Mouse (Mus musculus) midbrain, embryonic 10.5 days (tissue): ENCODE results near the gene Cfap161. TPM values are rescaled to one million over a fixed set of nuclear protein-coding genes. Genes with fewer than 3 reads are reported as not detected.

ENCODE experiments used
- DNase-seq: peaks from one replicate; pipeline ENCODE4 v3.0.0-alpha.2; 2017; ENCODE audit warnings: low spot score
- H3K27ac ChIP-seq: fragments of 300-500 bp; sonication (generic); replicated peaks from 2 replicates; pipeline ENCODE4 v1.5.1; 2016; ENCODE audit warnings: mild to moderate bottlenecking
- H3K27me3 ChIP-seq: fragments of 300-500 bp; sonication (generic); 2 replicates; pipeline ENCODE4 v1.6.1; 2016; ENCODE audit warnings: low read depth, mild to moderate bottlenecking; ENCODE audit not compliant: poor library complexity, severe bottlenecking
- H3K36me3 ChIP-seq: fragments of 300-500 bp; sonication (generic); 2 replicates; pipeline ENCODE4 v1.6.1; 2016; ENCODE audit warnings: mild to moderate bottlenecking, moderate library complexity
- H3K4me1 ChIP-seq: fragments of 300-500 bp; sonication (generic); 2 replicates; pipeline ENCODE4 v1.6.1; 2016
- H3K4me3 ChIP-seq: fragments of 300-500 bp; sonication (generic); 2 replicates; pipeline ENCODE4 v1.5.1; 2016; ENCODE audit warnings: mild to moderate bottlenecking, moderate library complexity
- H3K9me3 ChIP-seq: fragments of 300-500 bp; sonication (generic); replicated peaks from 2 replicates; pipeline ENCODE4 v1.6.1; 2016; ENCODE audit warnings: mild to moderate bottlenecking
- WGBS: fragments of 180-500 bp; shearing (Covaris S2); methylation state at CpG from one replicate; pipeline ENCODE4 v1.1.7; 2016; 5-methylcytosine and 5-hydroxymethylcytosine counted together
- polyA plus RNA-seq: library from polyadenylated mRNA; unstranded; fragments of >200 nt; fragmentation: Nextera tagmentation; extraction: Ambion mirVana; gene quantifications from 2 replicates; pipeline ENCODE4 v1.2.1, GENCODE M21; 2016

Cfap161 gene
- polyA plus RNA-seq, 1 experiment from 2014 or later: 0.09 TPM

DNA sequence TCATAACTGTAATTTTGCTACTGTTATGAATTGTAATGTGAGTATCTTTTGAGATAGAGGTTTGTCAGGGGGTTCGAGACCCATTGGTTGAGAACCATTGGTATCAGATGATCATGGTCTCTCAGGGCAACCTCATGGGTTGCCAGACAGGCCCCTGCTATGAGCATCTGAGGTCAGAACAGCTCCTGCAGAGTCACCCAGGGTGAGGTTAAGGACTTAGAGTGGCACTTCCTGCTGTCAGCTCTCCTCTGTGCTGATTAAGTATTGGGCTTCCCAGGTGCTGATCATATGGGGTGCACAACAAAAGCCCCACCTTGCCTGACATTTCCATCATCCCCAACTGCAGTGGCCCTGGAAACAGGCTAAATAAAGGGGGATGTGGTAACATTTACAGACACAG, 46.3 kb downstream of the Cfap161 start:
- peaks cover 4% of the 10 kb centered on the region; the same call in 1 of the 2 replicates for H3K27me3 ChIP-seq
- WGBS: 94% methylated on average over 1 of the region's 1 CpGs

DNA sequence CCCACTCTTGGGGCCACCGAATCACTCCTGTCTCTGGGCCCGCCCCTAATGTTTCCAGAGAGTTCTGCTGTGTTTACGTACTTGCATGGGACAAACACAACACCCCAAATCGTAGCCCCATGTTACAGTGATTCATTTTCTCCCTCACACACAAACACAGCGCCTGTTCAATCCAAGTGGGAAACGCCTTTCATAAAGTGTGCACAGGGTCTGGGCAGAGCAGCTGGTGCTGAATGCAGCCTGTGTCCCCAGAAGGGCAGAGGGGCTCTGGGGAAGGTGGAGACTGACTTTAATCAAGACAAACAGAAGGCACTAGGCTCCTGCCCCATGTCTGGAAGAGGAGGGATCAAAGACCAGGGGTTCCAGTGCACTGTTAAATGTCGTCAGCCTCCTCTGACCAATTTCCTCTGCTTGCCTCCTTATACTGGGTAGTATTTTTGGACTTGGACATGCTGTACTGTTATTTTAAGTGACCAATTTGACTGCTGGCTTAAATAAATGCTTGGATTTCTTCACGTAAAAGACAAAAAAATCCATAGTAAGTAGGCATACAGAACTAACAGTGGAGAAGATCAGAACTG, 48.5 kb downstream of the Cfap161 start:
- Histone ChIP-seq H3K4me1 (peaks cover 14% of the 10 kb centered on the region), H3K4me3 (no peak overlapping the region), H3K36me3 (no peaks in the 10 kb centered on the region), H3K27ac (0 out of 2 replicates have a peak overlapping the region, but pooled peaks have one; percentile 30), H3K27me3 (peaks cover 4% of the 10 kb centered on the region; the same call in 1 of the 2 replicates), H3K9me3 (no peaks in the 10 kb centered on the region)
- no peak for DNase-seq
- 72% methylated on average over 8 of the region's 8 CpGs for WGBS

More for the DNA sequence above, 46.3 kb downstream of the Cfap161 start:
- Histone ChIP-seq H3K27ac (no peak overlapping the region), H3K4me1 (peaks cover 14% of the 10 kb centered on the region), H3K9me3 (no peaks in the 10 kb centered on the region), H3K4me3 (no peak overlapping the region), H3K36me3 (no peaks in the 10 kb centered on the region)
- DNase-seq: no peak

GRCm38 (mm10) chr7:83745413-83746106, 49.1 kb downstream of the Cfap161 start, which contains the start of gene Il16:
Il16 (minus strand) TSS chr7:83745726.
- Histone ChIP-seq H3K9me3 (no peaks in the 10 kb centered on the region), H3K27me3 (peaks cover 4% of the 10 kb centered on the region; the same call in 1 of the 2 replicates), H3K4me3 (no peak within 1 kb of the TSS), H3K36me3 (no peaks in the 10 kb centered on the region), H3K4me1 (peaks cover 14% of the 10 kb centered on the region), H3K27ac (0 out of 2 replicates have a peak within 1 kb of the TSS, but pooled peaks have one; percentile 30)
- no peak for DNase-seq
- 52% methylated on average over 20 of the region's 20 CpGs for WGBS

- Histone ChIP-seq H3K4me1 (peaks cover 14% of the 10 kb centered on the region), H3K27me3 (peaks cover 4% of the 10 kb centered on the region; the same call in 1 of the 2 replicates), H3K4me3 (no peak overlapping the region), H3K9me3 (no peaks in the 10 kb centered on the region), H3K27ac (no peak overlapping the region), H3K36me3 (no peaks in the 10 kb centered on the region)
- no peak for DNase-seq
- 86% methylated on average over 9 of the region's 9 CpGs for WGBS
Observed at GRCm38 (mm10) chr7:83745065-83745412, 49.6 kb downstream of the Cfap161 start.

DNA sequence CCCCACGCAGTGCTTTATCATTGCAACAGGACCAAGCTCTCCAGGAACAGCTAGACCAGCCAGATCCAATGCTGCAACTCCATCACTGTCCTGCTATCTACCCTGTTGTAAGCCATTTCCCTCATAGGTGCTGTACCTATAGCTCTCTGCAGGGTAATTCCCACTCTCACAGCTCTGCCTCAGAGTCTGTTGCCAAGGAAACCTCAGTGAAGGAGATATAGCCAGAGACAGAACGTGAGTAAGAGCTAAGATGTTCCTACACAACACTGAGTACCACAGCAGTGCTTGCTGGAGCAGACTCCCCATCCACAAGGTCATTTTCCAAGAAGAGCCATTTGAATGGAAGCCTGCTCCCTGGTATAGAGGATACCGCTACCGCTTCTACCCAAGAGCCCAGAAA, 50.4 kb downstream of the Cfap161 start:
- Histone ChIP-seq H3K27ac (no peak overlapping the region), H3K4me1 (peaks cover 18% of the 10 kb centered on the region), H3K4me3 (no peak overlapping the region), H3K36me3 (no peaks in the 10 kb centered on the region), H3K27me3 (peaks cover 4% of the 10 kb centered on the region; the same call in 1 of the 2 replicates), H3K9me3 (no peaks in the 10 kb centered on the region)
- 86% methylated on average over 4 of the region's 4 CpGs for WGBS
- no peak for DNase-seq

- WGBS: 63% methylated on average over 3 of the region's 3 CpGs
- no peak for DNase-seq
- H3K4me1 ChIP-seq: peaks cover 18% of the 10 kb centered on the region
- H3K9me3 ChIP-seq: no peaks in the 10 kb centered on the region
- H3K36me3 ChIP-seq: no peaks in the 10 kb centered on the region
- no peak overlapping the region for H3K27ac ChIP-seq
- H3K27me3 ChIP-seq: peaks cover 4% of the 10 kb centered on the region; the same call in 1 of the 2 replicates
- H3K4me3 ChIP-seq: no peak overlapping the region
Observed at GRCm38 (mm10) chr7:83742690-83743089, 52.0 kb downstream of the Cfap161 start.

- H3K27me3 ChIP-seq: peaks cover 4% of the 10 kb centered on the region; the same call in 1 of the 2 replicates
- H3K9me3 ChIP-seq: no peaks in the 10 kb centered on the region
- no peaks in the 10 kb centered on the region for H3K36me3 ChIP-seq
- WGBS: 76% methylated on average over 2 of the region's 2 CpGs
- no peak for DNase-seq
- no peak overlapping the region for H3K27ac ChIP-seq
- peaks cover 18% of the 10 kb centered on the region for H3K4me1 ChIP-seq
- H3K4me3 ChIP-seq: no peak overlapping the region
Observed at GRCm38 (mm10) chr7:83742026-83742425, 52.7 kb downstream of the Cfap161 start.

DNA sequence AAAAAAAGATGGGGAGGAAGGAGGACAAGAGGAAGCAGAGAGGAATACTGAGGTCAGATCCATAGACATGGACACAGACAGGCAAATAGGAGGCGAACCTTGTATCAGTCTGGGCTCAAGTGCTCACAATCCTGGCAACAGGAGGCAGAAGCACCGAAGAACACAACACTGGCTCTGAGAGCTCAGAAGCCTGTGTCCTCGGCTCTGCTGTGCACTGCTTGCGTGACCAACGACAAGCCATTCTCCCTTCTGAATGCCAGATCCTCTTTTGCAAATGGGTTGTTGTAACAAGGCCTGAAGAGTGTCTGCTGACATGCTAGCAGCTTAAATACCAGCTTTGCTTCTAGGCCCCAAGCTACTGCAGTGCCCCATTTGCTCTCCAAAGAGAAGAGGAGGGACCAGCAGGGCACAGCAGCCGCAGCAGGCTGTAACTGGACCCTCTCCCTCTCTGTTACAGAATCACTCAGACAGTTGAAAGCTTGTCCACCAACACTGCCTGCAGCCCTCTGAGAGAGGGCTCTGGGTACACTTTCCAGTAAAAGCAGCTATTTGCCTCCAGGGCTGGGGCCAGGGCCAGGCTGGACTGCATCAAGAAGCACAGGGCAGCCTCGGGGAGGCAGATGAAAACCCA, 54.9 kb downstream of the Cfap161 start:
- H3K27ac ChIP-seq: no peak overlapping the region
- DNase-seq: no peak
- 56% methylated on average over 7 of the region's 7 CpGs for WGBS

DNA sequence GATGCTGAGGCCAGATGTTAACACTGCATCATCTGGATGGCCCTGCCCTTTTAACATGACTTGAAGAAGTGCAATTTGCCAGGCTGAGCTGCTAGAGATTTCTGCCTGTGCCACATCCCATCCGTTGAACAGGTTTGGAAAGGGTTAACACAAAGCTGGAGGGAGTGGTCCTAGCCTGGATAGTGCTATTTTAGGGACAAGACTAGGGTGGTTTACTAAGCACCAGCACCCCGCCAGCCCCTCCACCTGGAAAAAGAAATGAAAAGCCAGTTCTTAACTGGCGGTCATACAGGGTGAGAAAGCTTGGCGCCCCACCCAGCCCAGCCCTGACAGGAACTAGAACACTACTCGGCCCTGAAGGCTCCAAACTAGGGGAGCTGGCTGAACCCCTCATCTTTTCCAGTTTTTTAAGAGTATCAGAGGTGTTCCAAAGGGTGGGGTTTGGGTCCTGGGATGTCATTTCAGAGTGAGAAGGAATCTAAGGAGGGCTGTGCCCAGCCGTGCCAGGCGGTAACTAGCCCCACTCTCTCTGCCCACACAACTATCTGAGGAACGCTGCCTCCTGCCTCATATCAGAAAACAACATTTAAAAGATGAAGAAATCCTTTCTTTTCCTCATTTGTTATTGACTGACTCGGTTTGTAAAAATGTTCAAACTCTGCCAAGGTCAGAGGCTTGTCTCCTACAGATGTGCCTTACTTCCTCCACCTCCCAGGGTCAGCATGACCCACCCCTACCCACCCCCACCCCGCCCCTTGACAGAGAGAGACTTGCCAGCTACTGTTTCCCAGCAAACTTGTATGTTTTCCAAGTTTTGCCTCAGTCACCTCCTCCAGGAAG, 55.8 kb downstream of the Cfap161 start:
- Histone ChIP-seq H3K27me3 (no peaks in the 10 kb centered on the region), H3K9me3 (no peaks in the 10 kb centered on the region), H3K4me3 (no peak overlapping the region), H3K4me1 (peaks cover 10% of the 10 kb centered on the region), H3K27ac (no peak overlapping the region), H3K36me3 (no peaks in the 10 kb centered on the region)
- no peak for DNase-seq
- 83% methylated on average over 10 of the region's 10 CpGs for WGBS

More for the DNA sequence above, 54.9 kb downstream of the Cfap161 start:
- Histone ChIP-seq H3K4me1 (peaks cover 5% of the 10 kb centered on the region; the same call in 1 of the 2 replicates), H3K9me3 (no peaks in the 10 kb centered on the region), H3K4me3 (no peak overlapping the region), H3K36me3 (no peaks in the 10 kb centered on the region), H3K27me3 (no peaks in the 10 kb centered on the region; the same call in 1 of the 2 replicates)

- Histone ChIP-seq H3K9me3 (no peaks in the 10 kb centered on the region), H3K36me3 (no peaks in the 10 kb centered on the region), H3K4me3 (no peak overlapping the region), H3K27ac (no peak overlapping the region), H3K27me3 (no peaks in the 10 kb centered on the region), H3K4me1 (peaks cover 10% of the 10 kb centered on the region)
- WGBS: 76% methylated on average over 6 of the region's 6 CpGs
- DNase-seq: no peak
Observed at GRCm38 (mm10) chr7:83737914-83738490, 56.7 kb downstream of the Cfap161 start.

- WGBS: 82% methylated on average over 6 of the region's 6 CpGs
- Histone ChIP-seq H3K4me3 (no peak overlapping the region), H3K27ac (no peak overlapping the region), H3K9me3 (no peaks in the 10 kb centered on the region), H3K4me1 (peaks cover 14% of the 10 kb centered on the region), H3K27me3 (no peaks in the 10 kb centered on the region), H3K36me3 (no peaks in the 10 kb centered on the region)
- DNase-seq: no peak
Observed at GRCm38 (mm10) chr7:83736341-83737115, 58.2 kb downstream of the Cfap161 start.
